Mouse (Mus musculus) gonadal fat pad, adult 2 months (tissue): ENCODE data around the gene Rab5c. TPM values are rescaled to one million over a fixed set of nuclear protein-coding genes. Genes with fewer than 3 reads are reported as not detected.

Experiments
- DNase-seq: peaks from one replicate; pipeline ENCODE4 v3.0.0-alpha.2; 2012; ENCODE audit warnings: low read depth
- polyA plus RNA-seq: library from polyadenylated mRNA; depleted of rRNA; stranded (reverse); fragments of >200 nt; gene quantifications from 2 replicates; pipeline ENCODE4 v1.2.3, GENCODE M21; 2012

The Rab5c gene
- polyA plus RNA-seq, 1 experiment, result 221 TPM

GRCm38 (mm10) chr11:100754021-100754692 is 16.1 kb upstream of the Rab5c start:
- no peak for DNase-seq

GRCm38 (mm10) chr11:100752294-100752693 is 14.3 kb upstream of the Rab5c start:
- no peak for DNase-seq

DNA sequence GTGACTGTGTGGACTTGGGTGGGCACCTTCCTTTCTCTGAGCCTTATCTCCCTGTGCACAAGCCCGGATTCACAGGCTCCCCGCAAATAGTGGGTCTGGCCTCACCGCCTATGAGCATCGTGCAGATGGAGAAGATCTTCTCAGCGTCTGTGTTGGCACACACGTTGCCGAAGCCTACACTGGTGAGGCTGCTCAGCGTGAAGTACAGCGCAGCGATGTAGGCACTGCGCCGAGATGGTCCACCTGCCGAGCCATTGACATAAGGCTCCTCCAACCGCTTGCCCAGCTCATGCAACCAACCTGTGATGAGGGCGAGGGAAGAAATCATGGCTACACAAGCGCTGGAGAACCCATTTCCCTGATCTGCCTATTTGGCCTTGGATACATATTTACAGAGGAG is 12.1 kb upstream of the Rab5c start:
- no peak for DNase-seq

DNA sequence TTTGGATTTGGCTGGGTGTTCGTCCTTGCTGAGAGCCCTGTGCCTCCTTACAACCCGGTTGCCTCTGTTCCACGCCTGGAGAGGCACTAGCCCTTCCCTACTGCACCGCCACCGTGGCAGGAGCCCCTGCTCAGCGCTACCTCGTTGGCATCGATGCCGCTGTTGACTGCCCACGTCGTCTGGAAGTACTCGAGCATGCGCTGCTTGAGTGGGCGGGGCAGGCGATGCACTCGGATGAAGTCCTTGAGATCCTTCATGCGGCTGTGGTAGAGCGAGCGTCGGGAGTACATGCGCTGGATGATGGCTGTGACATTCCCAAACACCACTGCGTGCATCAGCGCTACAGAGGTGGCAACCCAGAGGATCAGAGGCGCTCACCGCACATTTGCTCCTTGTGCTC is 11.5 kb upstream of the Rab5c start:
- no peak for DNase-seq

DNA sequence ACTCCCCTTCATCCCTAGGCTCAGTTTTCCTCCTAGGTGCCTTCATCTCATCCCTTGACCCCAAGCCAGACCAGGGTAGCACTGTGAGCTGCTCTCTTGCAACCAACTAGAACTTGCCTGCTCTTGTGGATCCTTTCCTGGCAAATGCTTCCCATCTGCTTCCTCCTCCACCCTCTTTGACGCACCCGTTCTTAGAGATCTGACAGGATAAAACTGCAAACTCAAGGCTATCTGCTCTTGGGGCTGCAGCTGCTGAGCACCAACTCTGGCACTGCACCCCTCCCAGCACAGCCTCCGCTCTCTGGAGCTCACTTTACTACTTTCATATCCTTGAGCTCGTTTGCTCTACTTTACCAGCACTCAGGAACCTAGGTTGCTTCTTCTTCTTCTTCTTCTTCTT is 10.6 kb upstream of the Rab5c start:
- no peak for DNase-seq

DNA sequence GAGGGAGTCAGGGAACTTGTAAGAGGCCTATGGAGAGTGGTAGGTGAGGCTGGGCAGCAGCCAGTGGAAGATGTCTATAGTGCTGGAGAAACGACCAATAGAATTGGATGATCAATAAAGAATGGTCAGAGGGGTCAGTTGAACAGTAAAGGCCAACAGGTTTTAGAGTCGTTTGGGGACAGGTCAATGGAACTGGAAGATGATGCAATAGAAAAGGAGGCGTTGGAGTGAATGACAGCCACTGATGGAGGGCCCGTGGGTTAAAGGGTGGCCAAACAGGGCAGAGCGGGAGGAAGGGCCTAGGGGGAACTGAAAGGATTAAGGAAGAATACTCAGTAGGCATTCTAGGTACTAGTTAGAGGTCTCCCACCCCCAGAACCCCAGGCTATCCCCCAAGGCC is 9.1 kb upstream of the Rab5c start:
- no peak for DNase-seq

GRCm38 (mm10) chr11:100746546-100746945 is 8.5 kb upstream of the Rab5c start:
- no peak for DNase-seq

- no peak for DNase-seq
Observed at GRCm38 (mm10) chr11:100745085-100745484, 7.1 kb upstream of the Rab5c start.

- no peak for DNase-seq
Observed at GRCm38 (mm10) chr11:100741348-100741747, 3.3 kb upstream of the Rab5c start.

DNA sequence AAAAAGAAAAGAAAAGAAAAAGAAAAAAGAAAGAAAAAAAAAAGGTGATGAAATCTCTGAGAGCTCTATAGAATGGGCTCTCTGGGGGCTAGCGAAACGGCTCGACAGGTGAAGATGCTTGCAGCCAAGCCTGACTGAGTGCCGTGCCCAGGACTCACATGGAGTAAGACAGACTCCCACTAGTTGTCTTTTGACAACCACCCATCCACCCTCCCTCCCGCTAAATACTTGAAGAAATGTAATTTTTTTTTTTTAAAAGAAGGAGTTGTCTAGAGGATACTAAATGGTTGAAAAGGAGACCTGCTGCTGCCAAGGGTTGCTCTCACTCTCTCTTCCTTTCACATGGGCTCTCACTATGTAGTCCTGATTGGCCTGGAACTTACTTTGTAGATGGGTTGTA is 734 bp upstream of the Rab5c start:
- no peak for DNase-seq

DNA sequence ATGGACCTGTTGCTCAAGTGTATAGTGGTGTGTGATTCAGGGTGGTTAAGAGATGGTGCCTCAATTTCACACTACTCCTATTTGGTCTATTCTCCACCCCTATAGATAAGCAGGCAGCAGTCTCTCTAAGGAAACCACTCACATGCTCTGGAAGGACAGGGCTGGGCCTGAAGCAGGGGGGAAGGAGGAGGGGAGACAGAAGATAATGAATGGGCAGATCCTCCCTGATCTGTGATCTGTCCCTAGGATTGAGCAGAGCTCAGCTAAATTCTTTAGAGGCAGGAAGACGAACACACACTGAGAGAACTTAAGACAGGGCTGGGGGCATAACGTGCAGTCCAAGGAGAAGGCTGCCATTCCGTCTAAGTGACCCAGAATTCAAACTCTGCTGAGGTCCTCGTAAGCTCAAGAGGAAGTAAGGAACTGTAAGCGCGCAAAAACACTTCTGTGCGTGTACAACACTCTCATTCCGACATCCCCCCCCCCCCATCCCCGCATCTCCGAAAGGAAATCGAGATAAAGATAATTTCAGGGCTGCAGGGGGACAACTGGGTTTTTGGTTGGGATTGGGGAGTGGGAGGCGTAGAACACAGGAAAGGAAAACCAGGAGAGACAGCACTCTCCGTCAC is 796 bp downstream of the Rab5c start:
- DNase-seq, result no peak

- no peak for DNase-seq
Observed at GRCm38 (mm10) chr11:100736746-100737080, 1.3 kb downstream of the Rab5c start.

DNA sequence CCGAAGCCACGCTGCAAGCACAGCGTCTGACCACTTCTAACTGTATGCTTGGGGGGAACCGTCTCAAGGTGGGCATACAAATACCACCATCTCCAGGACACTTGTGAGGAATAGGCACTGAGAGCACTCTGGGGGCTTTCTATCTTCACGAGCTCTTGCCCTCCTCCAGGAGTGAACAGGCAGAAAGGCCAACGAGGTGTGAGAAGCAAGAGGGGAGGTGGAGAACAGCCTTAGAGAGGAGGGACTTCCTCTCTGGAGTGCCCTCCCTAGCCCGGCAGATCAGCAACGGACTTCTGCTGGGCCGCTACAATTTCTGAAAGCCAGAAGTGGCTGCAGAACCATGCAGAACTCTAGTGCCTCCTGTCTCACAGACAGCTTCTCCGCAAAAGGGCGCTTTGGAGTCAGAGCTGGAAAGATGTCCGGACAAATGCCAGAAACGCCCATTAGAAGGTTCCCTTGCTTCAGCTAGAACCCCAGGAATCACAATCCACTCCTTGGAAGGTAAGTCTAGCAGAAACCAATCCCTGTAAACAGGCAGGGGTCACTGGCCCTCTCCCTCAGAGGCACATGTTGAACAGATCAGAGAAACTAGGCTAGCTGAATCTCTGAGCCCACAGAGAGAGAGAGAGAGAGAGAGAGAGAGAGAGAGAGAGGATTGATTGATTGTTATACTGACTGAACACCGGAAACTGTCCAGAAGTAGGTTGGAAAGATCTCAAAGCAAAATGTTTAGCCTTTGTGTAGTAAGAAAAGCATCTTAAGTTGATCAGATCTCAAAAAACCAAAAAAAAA is 1.9 kb downstream of the Rab5c start:
- no peak for DNase-seq

GRCm38 (mm10) chr11:100735134-100735865 is 2.7 kb downstream of the Rab5c start:
- no peak for DNase-seq

DNA sequence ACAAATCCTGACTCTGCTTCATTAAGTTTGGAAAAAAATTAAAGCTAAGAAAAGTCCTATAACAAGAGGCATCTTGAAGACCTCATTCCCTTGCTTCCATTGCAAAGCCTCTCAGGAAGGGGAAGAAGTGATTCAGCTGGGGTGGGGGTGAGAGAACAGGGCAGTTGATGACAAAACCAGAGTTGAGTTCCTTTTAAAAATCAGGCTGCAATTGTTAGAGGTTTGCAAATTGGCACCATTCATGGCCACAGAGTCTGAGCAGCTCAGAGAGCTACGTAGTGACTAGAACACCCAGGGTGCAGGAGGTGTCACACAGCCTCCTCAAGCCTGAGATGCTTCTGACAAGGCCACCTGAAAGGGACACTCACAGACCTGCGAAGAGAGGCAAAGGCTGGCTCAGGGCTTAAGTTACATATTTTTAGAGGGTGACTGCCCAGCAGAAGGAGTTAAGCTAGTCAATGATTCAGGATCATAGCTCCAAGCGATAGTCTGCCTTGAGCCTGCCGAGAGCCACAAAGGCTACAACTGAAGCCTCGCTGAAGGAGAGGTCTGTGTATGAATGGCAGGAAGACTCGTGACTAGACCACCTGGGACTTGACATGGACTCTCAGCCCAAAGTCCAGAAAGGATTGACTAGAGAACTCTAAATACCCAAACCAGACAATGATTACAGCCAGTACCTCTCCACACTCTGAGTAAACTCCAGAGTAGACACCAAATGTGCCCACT is 7.4 kb downstream of the Rab5c start:
- no peak for DNase-seq

GRCm38 (mm10) chr11:100729976-100730375 is 8.0 kb downstream of the Rab5c start:
- no peak for DNase-seq

DNA sequence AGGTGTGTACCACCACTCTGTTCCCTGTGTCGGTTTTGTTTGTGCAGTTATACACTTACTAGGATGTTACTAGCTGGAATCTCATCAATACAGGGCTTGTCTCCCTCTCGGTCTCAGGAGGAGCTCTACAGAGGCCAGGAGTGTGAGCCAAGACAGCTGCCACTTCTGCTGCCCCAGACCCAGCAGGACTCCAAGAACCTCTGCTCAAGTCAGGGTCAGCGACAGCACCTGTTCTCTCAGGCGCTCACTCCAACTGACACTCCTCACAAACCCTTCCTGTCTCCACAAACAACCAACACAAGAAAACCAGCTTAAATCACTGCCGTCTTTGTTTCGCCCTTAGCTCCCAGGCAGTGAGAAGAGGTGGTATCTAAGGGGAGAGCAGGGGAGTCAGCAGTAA is 9.4 kb downstream of the Rab5c start:
- DNase-seq, result no peak

GRCm38 (mm10) chr11:100727201-100727600 is 10.8 kb downstream of the Rab5c start:
- DNase-seq, result no peak

- no peak for DNase-seq
Observed at GRCm38 (mm10) chr11:100724919-100725512, 13.0 kb downstream of the Rab5c start.

DNA sequence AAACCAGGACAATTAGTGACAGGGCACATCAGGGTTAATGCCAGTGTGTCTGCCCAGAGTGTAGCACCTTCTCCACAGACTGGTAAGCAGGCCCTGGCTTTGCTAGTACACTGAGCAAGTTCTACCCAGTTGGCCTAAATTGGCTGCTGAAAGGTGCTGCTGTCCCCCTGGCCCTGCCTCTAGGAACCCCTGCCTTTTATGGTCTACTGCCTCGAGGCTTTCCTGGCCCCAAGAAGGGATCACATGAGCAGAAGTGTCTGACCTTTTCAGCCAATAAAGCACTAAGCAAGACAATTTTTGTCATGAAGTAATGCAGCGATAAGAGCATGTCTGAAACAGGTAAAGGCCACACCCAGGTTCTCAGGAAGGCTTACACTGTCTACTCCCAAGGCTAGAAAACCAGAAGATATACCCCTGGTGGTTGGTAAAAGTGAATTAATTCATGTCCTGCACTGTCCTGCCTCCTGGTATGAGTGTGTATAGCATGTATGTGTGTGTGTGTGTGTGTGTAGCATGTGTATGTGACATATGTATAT is 15.5 kb downstream of the Rab5c start:
- no peak for DNase-seq
